Mouse (Mus musculus): ENCODE measurements around the gene Gabra4. TPM values are rescaled to one million over a fixed set of nuclear protein-coding genes. Genes with fewer than 3 reads are reported as not detected.
"Not testable (repeated sequence)": the region's sequence is repeated elsewhere in the genome, so short reads cannot be mapped to it uniquely, and the experiment has no call there.

Gabra4 gene
- under 1 TPM; 0.33 to 0.93 TPM for total RNA-seq (2021)
- long read RNA-seq, experiment 1, result 0 reads
- long read RNA-seq, experiment 2, partial matches to known transcripts, result 0 of 1 reads
- long read RNA-seq, experiment 2, other reads (novel, unspliced or antisense), result 1 of 1 reads

DNA sequence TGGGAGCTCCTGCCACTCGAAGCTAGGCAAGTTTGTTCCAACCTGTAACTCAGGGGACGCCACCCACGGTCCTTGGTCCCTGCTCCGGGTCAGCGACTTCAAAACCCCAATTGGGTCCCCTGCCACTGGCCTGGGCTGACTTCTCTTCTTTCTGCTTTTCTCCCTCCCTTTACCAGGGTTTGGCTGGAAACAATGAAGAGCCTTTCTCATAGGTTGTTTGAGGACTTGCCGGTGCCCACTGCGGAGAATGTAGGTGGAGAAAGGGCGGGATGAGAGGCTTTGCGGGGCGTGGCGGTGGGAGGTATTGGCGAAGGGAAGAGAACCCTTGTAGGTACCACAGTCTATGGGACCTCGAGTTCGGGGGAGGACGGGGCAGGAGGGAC, at the start of gene Gabra4:
Gabra4 (minus strand) TSS at position 194 of the 383 bp plus-strand sequence.
- DNase-seq, result peak; percentile 39

DNA sequence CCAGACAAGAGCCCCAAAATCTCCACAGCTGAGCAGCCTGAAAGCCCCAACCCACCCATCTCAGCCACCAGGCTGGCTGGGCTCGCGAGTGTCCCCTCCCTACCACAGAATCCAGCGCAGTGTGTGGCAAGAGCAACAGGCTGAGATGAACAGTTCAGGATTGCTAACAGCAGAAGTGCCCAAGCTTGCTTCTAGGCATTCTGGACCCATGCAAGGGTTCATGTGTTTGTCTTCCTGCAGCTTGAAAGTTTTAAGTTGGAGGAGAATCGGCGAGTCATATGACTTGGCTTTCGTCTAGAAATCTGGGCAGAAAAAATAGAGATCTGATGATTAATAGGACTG, 43.1 kb upstream of the Gabra4 start:
- DNase-seq, result no peak

DNA sequence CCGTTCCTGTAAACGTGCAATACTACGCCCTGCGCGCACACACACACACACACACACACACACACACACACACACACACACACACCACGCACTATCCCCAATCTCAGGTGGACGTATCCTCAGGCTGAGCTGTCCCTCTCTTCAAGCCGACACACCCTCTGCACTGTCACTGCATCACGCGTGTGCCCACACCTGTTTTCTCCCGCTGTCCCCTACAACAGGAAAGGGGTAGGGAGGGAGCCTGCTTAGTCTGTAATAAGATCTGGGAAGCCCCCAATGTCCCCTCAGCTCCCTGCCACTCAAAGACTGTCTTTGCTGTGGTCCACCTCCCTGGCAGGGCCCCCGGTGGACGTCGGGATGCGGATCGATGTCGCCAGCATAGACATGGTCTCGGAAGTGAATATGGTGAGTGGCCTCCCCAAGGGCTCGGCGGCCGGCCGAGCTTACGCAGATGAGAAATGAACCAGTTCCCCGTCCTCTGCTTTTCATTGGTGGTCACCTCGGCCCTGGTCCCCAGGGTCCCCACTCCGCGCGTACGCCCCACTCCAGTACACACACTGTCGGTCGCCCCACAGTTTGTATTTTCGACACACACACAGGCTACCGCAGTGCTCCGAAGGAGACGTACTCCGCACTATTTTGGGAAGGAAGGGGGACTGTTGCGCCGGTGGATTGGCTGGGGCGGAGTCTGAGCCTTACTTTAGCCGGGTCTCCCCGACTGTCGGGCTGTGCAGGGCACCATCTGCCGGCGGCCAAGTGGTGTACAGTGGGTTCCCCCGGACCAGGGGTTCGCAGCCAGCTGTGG, 42.6 kb upstream of the Gabra4 start:
- DNase-seq, result peak; percentile 59

DNA sequence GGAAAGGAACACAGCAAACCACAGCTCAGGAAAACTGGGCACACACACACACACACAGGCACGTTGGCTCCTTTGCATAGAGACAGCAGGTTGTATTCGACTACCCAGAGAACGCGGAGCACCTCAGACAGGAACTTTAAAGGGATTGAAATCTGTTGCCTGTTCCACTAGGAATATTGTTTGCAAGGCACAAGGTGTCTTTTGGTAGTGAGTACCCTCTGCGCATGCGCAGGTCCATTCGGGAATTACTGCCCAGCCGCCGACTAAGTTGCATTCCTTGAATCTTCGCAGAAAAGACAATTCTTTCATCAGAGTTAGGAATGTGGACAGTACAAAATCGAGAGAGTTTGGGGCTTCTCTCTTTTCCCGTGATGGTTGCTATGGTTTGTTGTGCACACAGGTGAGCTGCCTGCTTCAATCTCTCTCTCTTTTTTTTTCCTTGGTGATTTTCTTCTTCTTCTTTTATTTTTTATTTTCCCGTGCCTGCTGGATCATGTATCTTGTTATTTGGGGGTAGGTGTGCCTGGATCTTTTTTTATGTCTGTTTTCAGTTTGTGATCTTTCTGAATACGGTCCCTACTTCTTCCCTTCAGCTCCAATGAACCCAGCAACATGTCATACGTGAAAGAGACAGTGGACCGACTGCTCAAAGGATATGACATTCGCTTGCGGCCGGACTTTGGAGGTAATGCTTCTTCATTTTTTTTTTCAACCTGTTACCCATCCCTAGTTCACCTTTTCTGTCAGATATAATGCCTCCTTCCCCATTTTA, 41.8 kb upstream of the Gabra4 start:
- peak; percentile 60 for DNase-seq

DNA sequence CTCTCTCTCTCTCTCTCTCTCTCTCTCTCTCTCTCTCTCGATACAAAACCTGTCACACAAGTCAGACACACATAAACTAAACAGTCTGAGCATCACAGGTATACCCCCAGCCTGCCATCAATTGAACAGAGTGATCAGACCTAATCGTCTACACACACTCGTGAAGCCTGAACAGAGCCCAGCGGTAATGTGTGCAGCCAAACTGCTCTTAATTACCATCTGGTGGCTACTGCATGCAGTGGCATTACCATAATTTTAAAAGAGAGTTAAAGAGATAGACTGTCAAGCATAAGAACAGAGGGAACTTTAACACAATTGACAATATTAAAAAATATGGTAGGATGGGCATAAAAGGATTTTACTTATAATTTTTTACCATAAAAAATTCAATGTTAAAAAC, 7.5 kb upstream of the Gabra4 start:
- no peak for DNase-seq

DNA sequence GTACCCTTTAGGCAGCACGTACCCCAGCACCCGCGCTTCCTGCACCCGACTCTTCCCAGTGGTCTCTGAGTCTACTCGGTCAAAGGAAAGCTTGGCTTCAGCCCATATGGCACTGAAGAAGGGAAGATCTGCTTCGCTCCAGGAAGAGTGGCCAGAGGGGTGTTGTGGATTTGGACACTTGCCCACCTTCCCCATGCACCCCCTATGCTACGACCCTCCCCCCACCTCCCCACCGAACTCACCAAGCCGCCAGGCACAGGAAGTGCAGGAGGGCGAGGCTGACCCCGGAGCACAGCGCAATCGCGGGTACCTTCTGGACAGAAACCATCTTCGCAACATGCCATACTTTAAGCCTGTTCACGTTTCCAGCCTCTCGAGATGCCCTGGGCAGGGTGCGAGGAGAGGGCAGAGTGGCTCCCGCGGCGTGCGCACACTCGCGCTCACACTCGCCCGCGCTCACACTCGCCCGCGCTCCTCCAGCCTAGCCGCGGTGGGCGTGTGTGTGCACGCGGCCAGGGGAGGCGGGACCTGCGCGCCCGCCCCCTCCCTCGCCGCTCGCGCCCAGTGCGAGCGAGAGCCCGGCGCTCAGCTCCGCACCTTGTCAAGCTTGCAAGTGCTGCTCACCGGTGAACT, 510 bp downstream of the Gabra4 start, which contains the start of gene Gabrb1:
Gabrb1 (plus strand) TSS at position 632 of the 633 bp plus-strand sequence.
- DNase-seq, result peak; percentile 42

DNA sequence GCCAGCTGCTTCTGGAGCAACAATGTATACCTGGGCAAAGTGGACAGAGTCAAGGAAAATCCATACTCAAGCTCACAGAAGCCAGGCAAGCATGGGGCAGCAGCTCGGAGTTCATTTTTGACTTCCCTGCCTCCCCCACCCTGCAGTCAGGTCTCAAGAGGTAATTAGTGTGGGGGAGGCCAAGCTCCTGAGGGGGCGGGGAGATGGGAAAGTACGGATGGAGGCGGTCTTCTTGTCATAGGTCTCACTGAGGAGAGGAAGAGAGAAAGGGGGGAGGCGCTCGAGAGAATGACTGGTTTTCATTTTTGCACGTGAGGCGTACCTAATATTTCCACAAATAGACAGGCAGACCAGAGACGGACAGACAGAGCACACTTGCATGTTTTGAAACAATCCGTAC, 1.3 kb downstream of the Gabra4 start:
- no peak for DNase-seq

DNA sequence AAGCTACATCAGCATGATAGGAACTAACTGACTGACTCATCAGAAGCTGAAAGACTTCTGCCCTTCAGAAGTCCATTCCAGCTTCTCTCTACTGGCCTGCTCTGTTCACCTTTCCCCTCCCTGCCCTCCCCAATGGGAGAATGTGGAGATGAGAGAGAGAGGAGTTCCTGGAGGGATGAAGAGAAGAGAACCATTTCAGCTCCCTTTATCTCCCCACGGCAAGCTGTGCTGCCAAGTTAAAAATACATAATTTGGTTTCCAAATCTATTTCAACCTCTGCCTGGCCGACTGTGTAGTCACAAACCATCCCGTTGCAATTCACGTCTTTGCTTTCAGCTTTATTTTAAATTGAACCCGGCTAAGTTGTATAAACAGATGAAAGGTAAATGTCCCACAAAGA, 4.1 kb downstream of the Gabra4 start:
- no peak for DNase-seq

DNA sequence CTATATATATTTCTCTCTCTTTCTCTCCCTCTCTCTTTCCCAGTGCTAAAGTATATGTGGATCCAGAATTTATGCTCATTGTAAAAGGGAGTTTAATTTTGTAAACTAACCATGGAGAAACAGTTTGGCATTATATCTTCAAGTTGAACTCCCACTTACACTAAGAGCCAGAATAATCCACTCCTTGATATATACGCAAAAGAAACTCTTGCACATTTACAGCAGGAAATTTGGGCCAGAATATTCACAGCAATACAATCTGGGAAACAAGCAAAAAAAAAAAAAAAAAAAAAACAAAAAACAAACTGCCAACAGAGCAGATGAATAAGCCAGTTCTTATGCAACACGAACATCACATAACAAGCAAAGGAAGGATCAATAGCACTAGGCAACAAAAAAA, 10.0 kb downstream of the Gabra4 start:
- no peak for DNase-seq

DNA sequence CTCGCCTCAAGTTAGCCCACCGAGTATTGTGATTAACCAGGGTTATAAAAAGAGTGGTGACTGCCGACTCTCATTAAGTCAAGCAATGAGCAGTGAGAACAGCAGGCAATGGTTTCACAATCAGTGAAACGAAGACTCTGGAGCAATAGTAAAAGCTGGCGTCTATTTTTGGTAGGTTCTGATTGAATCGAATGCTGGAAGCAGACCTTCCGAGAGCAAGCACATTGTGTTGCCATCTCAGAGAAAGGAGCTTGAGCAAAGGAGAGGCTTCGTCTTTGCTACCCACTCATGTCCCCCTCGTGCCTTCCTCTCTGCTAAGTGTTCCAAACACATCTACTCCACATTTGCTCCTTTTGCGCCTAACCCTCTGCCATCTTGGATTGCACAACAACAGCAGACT, 18.3 kb downstream of the Gabra4 start:
- peak; percentile 1 for DNase-seq

DNA sequence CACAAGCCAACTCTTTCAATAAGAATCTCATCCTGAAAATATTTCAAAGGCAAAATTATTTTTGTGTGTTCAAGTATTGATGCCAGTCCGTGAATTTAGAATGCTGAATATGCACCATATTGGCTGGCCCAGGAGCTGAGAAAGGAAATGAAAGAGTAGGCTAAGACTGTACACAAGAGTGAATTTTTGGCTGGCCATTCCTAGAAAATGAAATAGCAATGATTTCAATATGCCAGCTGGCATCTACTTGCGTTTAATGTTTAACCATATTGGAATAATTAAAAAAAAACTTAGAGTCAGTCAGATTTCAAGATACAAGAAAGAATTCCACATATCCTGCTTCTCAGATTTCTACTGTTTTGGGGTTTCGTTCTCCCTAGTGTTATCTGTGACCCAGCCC, 30.3 kb downstream of the Gabra4 start:
- no peak for DNase-seq

DNA sequence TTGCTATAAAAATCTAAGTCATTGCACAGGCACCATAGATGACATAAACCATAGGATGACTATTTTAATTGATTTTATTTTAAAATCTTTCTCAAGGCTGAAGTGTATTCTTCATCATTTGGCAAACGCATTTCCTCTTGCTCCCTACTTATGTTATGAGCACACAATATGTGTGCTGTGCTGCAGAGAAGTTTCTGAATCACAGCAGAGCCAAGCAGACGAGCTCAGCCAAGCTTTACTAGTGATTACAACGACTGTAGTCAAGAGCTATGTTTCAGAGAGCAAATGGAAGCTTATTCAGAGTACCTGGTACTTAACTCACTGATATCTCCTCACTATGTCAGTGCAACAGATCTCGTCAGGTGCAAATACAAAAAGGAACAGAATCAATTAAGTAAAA, 41.4 kb downstream of the Gabra4 start:
- no peak for DNase-seq

DNA sequence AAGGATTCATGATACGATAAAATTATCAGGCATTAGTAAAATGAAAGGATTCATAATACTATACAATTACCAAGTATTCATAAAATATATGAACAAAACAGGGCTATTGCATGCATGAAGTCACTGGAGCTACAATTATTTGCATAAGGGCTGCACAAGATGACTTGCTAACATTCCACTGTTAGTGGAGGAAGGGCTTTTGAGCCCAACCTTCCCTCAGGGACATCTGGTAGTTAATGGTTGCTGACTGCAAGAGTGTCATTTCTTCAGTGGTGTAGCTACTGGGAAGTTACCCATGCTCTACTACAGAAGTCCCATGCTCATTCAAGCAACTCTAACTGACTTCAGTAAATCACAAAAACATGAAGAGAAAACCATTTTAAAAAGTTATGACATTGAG, 43.8 kb downstream of the Gabra4 start:
- DNase-seq, result no peak

DNA sequence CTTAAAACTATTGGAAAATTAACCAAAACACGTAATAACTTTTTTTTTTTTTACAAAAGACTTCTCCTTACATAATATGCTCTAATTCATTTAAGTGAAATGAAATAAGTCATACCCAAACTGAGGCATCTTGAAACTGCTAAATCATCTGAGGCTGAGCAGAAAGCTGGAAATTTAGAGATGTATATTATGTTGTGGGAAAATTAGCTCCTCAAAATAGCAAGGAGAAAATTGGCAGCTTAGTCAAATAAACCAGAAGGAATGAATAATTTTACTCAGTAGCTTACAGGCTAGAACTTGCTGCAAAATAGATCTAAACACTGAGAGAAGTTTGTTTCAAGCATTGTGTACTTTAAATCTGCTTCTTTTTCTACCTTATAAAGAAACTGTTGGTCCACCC, 49.4 kb downstream of the Gabra4 start:
- no peak for DNase-seq

DNA sequence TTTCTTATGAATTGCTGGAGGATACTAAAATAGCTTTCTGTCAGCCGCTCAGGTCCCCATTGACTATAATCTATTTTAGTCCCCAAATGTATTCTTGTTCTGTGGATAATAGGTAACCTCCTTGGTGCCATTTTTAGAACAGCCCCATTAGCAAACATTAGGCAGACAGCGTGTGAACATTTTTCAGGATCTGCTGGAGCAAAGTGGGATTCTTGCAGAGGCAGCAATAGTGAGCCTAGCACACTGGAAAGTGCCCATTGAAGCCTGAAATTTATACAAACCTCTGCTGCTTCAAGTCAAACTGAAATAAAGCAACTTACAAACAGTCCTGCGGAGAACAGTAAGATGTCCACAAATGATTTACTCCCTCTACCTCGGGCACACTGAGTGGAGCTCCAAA, 51.2 kb downstream of the Gabra4 start:
- DNase-seq, result no peak

DNA sequence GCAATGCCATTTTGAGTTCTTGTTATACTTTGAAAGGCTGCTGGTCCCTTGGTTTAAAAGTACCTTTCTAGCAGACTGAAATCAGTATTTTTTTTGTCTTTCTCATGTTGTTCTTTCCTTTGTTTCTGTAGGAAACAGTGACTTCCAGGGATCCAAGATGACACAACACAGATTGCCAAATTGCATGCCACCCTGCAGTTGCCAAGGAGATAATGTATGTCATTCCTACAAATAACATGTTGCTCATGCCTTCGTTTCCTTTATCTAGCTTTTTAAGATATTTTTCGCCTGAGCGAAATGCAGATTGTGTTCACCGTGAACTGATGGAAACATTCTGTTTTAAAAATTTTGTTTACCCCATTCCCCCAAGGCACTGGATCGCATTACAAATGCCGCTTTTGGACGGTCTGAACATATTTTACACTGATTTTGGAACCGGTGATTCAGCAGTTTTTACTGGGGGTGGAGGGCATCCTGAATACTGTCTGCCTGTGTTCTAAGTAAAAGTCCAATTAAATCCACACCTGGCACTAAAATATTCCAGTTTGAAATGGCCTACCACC, 53.9 kb downstream of the Gabra4 start:
- DNase-seq, result no peak

DNA sequence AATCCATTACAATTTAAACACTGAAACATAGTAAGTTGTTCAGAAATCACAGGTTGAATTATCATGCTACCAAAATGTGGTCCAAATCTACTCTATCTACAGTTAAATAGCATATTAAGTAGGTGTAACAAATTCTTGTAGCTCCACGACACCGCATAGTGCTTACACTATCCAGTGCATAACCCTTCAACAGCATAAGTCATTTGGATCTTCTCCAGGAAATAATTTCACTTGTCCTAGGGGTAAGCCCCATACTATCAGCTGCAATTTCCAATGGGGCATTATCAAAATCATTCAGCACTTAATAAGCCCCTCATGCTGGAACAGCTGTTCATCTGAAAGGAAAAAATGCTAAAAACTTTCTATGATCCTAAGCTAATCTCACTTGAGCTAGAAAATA, 62.8 kb downstream of the Gabra4 start:
- no peak for DNase-seq

DNA sequence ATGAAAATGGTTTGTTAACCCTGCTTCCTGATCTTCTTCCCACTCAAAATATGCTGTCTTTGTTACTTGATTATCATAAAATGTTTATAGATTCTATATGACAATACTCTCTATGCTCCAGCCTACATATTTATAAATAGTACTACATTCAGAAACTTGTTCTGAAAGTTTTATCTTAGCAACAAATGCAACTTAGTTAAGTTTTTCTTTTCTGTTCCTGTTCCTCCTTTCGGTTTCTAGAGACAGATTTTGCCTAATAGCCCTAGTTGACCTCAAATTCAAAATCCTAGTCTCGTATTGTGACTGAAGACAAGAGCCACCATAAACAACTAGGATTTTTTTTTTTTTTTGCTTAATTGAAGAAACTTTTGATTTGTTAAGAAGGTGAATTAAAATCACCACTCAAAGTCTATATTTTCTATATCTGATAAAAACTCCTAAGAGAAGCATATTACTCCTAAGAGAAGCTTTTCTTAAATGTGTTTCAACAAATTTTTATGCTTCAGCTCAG, 64.3 kb downstream of the Gabra4 start:
- DNase-seq, result no peak

DNA sequence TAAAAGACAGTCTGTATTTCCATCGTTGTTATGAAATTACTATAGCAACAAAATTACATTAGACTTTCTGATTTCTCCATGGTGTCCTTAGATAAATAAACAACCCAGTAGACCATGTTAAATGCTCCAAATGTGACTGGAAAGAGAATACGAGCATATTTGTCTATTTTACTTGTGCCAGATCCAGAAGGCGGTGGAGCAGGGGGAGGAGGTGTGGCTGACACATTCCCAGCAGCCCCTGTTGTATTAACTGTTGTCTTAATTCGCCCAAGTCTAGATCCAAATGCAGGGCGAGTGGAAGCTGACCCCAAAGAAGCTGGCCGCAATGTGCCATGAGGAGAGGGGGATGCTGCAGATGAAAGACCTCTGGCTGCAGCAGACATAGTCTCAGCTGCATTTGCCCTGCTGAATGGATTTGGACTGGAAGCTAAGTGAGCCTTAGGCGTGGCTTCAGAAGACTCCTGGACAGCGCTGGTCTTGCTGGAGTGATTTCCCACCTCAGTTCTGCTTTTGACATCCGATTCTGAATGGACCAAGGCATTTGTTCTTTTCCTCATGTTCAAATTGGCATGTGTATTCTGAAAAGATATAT, 86.4 kb downstream of the Gabra4 start:
- no peak for DNase-seq

DNA sequence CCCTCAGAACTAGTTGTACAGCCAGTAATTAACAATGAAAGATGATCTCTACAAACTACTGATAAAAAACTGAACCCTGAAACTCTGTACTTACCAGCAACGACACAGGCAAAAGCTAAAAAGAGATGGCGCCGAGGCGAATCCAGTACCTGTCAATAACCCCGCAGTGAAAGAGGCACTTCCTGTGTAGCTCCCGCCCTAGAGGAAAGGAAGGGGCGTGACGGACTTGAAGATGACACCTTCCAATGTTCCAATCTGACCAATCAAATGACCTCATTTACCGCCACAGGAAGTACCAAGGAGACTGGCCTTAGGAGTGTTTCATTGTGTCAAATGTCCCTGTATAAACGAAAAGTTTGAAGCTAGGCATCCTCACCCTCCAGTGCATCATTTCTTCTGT, 110.0 kb downstream of the Gabra4 start, which contains the start of gene Cox7b2:
Cox7b2 (minus strand) TSS at position 127 of the 400 bp plus-strand sequence.
- no peak for DNase-seq

DNA sequence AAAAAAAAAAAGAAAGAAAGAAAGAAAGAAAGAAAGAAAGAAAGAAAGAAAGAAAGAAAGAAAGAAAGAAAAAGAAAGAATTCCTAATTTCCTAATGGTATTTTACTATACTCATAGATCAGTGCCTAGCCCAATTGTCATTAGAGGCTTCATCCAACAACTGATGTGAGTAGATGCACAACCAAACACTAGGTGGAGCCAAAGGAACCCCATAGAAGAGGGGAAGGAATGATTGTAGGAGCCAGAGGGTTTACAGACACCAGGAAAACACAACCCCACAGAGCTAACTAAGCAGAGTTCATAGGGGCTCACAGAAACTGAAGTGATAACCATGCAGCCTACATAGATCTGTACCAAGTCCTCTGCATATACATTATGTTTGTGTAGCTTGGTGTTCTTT, 112.6 kb downstream of the Gabra4 start:
- DNase-seq, result peak; percentile 25

DNA sequence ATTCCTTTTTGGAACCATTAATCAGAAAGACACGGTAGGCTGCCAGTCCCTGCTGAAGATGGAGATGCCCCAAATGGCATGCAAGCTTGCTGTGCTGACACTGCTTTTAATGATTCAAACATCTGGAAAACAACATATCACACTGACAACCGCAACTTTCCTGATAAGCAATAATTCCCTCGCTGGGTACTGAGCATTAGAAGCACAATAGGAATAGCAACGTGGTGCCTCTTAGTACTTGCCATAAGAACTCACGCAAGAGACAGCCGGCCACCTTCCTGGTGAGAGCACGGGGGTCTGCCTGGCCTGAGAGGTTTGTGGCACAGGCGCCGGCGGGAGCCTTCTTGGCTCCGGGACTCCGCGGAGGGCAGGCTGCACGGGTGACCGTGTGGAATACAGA, 132.6 kb downstream of the Gabra4 start:
- not testable (repeated sequence) for DNase-seq

All from adrenal gland, postnatal 10 days (tissue).